ENCODE assay signal across 28 mouse cellular contexts in genomic region chr9:41048820-41049219, GRCm38 (mm10). TPM values are rescaled to one million over a fixed set of nuclear protein-coding genes. Genes with fewer than 3 reads are reported as not detected.
A peak's percentile ranks its signal among the peaks of the same experiment; 100 is the strongest.
DNase-seq lines count a peak whose midpoint lies in the region; ATAC-seq and TF ChIP-seq lines count a peak whose summit lies in the region.
"Had no signal": no experiment of that assay in that cellular context is flagged by ENCODE, and none has a peak within 500 bp of the region (broad histone marks: within the 10 kb centered on the region; RNA-seq: fewer than 3 reads in every experiment).

No protein-coding gene starts in this region.

- no peaks in the 10 kb centered on the region for H3K9me3 ChIP-seq in MEL (replicated peaks; ENCODE audit: insufficient read depth, low read length)
- H3K9me3 ChIP-seq in forebrain, embryonic 15.5 days, result no peaks in the 10 kb centered on the region
- no peaks in the 10 kb centered on the region for H3K9me3 ChIP-seq in intestine, embryonic 15.5 days
- H3K9me3 ChIP-seq: embryonic facial prominence, embryonic 15.5 days; forebrain, embryonic 10.5 days; heart, embryonic 15.5 days; hindbrain, embryonic 13.5 days had no signal

- no peak overlapping the region for H3K4me3 ChIP-seq in MEL (ENCODE audit: control insufficient read depth in 1 of 2, insufficient read depth in 1 of 2, low read depth in 2 of 2, low read length in 2 of 2)
- no peak overlapping the region for H3K4me3 ChIP-seq in macrophage (ENCODE audit: inconsistent target)
- H3K4me3 ChIP-seq in forebrain, embryonic 15.5 days, result no peak overlapping the region
- no peak overlapping the region for H3K4me3 ChIP-seq in intestine, embryonic 15.5 days (replicated peaks)
- H3K4me3 ChIP-seq: embryonic facial prominence, embryonic 15.5 days; erythroblast, embryonic 14.5 days; forebrain, embryonic 10.5 days; heart, embryonic 15.5 days; hindbrain, embryonic 13.5 days had no signal

- TF ChIP-seq POLR2A in MEL (IDR thresholded peaks at IDR 0.05; ENCODE audit: control insufficient read depth in 1 of 2, insufficient read depth in 1 of 2, low read depth in 1 of 2, low read length in 2 of 2, poor library complexity in 1 of 2), result no peak

- WGBS in macrophage (ENCODE audit: missing documents), result 41% methylated on average over 3 of the region's 3 CpGs
- WGBS in forebrain, embryonic 15.5 days, result 85% methylated on average over 3 of the region's 3 CpGs
- 76% methylated on average over 3 of the region's 3 CpGs for WGBS in intestine, embryonic 15.5 days

- no peaks in the 10 kb centered on the region for H3K79me2 ChIP-seq in MEL (ENCODE audit: control insufficient read depth, insufficient read depth, low read length, poor library complexity)
- peaks cover 11% of the 10 kb centered on the region; the same call in 1 of the 2 replicates for H3K79me2 ChIP-seq in macrophage (ENCODE audit: inconsistent target)

- no peak overlapping the region for H3K4me2 ChIP-seq in forebrain, embryonic 15.5 days (replicated peaks)
- H3K4me2 ChIP-seq in intestine, embryonic 15.5 days (replicated peaks), result no peak overlapping the region
- H3K4me2 ChIP-seq: embryonic facial prominence, embryonic 15.5 days; heart, embryonic 11.5 days; heart, embryonic 15.5 days; hindbrain, embryonic 13.5 days had no signal

- TF ChIP-seq CTCF in MEL (IDR thresholded peaks at IDR 0.05 in 2 of 3, conservative IDR thresholded peaks at IDR 0.05 in 1 of 3; ENCODE audit: control insufficient read depth in 1 of 3, insufficient read depth in 1 of 3, low read depth in 2 of 3, low read length in 3 of 3, poor library complexity in 1 of 3, severe bottlenecking in 1 of 3), result no peak

- H3K4me1 ChIP-seq in MEL (ENCODE audit: control insufficient read depth in 1 of 2, insufficient read depth in 2 of 2, low read length in 2 of 2), result peaks cover 18 to 51% of the 10 kb centered on the region in 2 experiments
- peaks cover 17% of the 10 kb centered on the region for H3K4me1 ChIP-seq in forebrain, embryonic 15.5 days
- 0 out of 2 replicates have a peak, but pooled peaks cover 2% of the 10 kb centered on the region for H3K4me1 ChIP-seq in intestine, embryonic 15.5 days (replicated peaks)

- H3K27me3 ChIP-seq in MEL (ENCODE audit: control insufficient read depth in 1 of 2, insufficient read depth in 2 of 2, low read length in 2 of 2), result no peaks in the 10 kb centered on the region
- no peaks in the 10 kb centered on the region for H3K27me3 ChIP-seq in forebrain, embryonic 15.5 days
- H3K27me3 ChIP-seq in intestine, embryonic 15.5 days (replicated peaks), result no peaks in the 10 kb centered on the region
- H3K27me3 ChIP-seq: embryonic facial prominence, embryonic 15.5 days; heart, embryonic 15.5 days; hindbrain, embryonic 13.5 days; Patski had no signal

- H3K9ac ChIP-seq in MEL (ENCODE audit: control insufficient read depth, low read depth, low read length, poor library complexity, severe bottlenecking), result no peak overlapping the region
- no peak overlapping the region for H3K9ac ChIP-seq in forebrain, embryonic 15.5 days (replicated peaks)
- H3K9ac ChIP-seq in intestine, embryonic 15.5 days, result no peak overlapping the region
- H3K9ac ChIP-seq: embryonic facial prominence, embryonic 15.5 days; heart, embryonic 15.5 days; hindbrain, embryonic 13.5 days had no signal

- peaks cover 0 to 40% of the 10 kb centered on the region in 2 experiments; a peak in 2 of 4 replicates for H3K36me3 ChIP-seq in MEL (ENCODE audit: control insufficient read depth in 1 of 2, insufficient read depth in 2 of 2, low read length in 2 of 2)
- H3K36me3 ChIP-seq in macrophage (ENCODE audit: inconsistent target), result no peaks in the 10 kb centered on the region
- H3K36me3 ChIP-seq in forebrain, embryonic 15.5 days, result no peaks in the 10 kb centered on the region
- no peaks in the 10 kb centered on the region for H3K36me3 ChIP-seq in intestine, embryonic 15.5 days
- H3K36me3 ChIP-seq: embryonic facial prominence, embryonic 15.5 days; forebrain, embryonic 10.5 days; heart, embryonic 15.5 days had no signal

- H3K27ac ChIP-seq in MEL (ENCODE audit: control insufficient read depth, low read depth, low read length), result 0 out of 2 replicates have a peak overlapping the region, but pooled peaks have one; percentile 31
- H3K27ac ChIP-seq in macrophage, result peak overlapping the region; percentile 35
- no peak overlapping the region for H3K27ac ChIP-seq in forebrain, embryonic 15.5 days (replicated peaks)
- H3K27ac ChIP-seq in intestine, embryonic 15.5 days, result no peak overlapping the region
- H3K27ac ChIP-seq: embryonic facial prominence, embryonic 15.5 days; forebrain, embryonic 10.5 days; heart, embryonic 15.5 days; hindbrain, embryonic 13.5 days; hindbrain, postnatal 0 days had no signal

- TF ChIP-seq EP300 in MEL (IDR thresholded peaks at IDR 0.05; ENCODE audit: low read depth in 1 of 2, low read length in 2 of 2), result no peak

- peak; percentile 66 for DNase-seq in right cerebral cortex, adult 18-20 months
- DNase-seq in right cerebral cortex, postnatal 36 days (ENCODE audit: low spot score in 2 of 2), result no peak
- DNase-seq in MEL (ENCODE audit: low read depth, low spot score), result peak; percentile 38
- no peak for DNase-seq in left cerebral cortex, adult 11 months (ENCODE audit: low spot score)
- DNase-seq: adrenal gland, postnatal 14 days; B cell, adult 2 months; cerebellum, adult 11 months; cerebellum, adult 8-10 months; cerebellum, postnatal 14 days; embryo, embryonic 11 days; gastrocnemius, postnatal 25 days; heart, adult 11 months; heart, postnatal 14 days had no signal

- ATAC-seq in forebrain, embryonic 15.5 days (replicated peaks), result no peak
- ATAC-seq in intestine, embryonic 15.5 days, result no peak
- ATAC-seq: forebrain, embryonic 14.5 days; hindbrain, postnatal 0 days; Patski had no signal

- no peak for TF ChIP-seq RAD21 in MEL (IDR thresholded peaks at IDR 0.05; ENCODE audit: low read depth, low read length)

TF ChIP-seq in MEL, 35 proteins besides CTCF, POLR2A, EP300 and RAD21:
- TF ChIP-seq TBP (IDR thresholded peaks at IDR 0.05; ENCODE audit: low read depth, low read length) (no peak), USF1 (IDR thresholded peaks at IDR 0.05; ENCODE audit: low read depth, low read length) (no peak), MYC (IDR thresholded peaks at IDR 0.05; ENCODE audit: low read depth, low read length) (no peak), POLR2AphosphoS5 (IDR thresholded peaks at IDR 0.05; ENCODE audit: borderline replicate concordance, low read depth, low read length) (no peak), JUND (IDR thresholded peaks at IDR 0.05; ENCODE audit: low read depth, low read length) (no peak), POLR2AphosphoS2 (IDR thresholded peaks at IDR 0.05; ENCODE audit: low read length) (no peak), TAL1 (IDR thresholded peaks at IDR 0.05; ENCODE audit: low read length) (no peak), ZMIZ1 (IDR thresholded peaks at IDR 0.05; ENCODE audit: low read depth, low read length) (no peak), MYB (IDR thresholded peaks at IDR 0.05; ENCODE audit: low read depth, low read length) (no peak), RCOR1 (IDR thresholded peaks at IDR 0.05; ENCODE audit: low read depth, low read length) (no peak), UBTF (IDR thresholded peaks at IDR 0.05; ENCODE audit: borderline replicate concordance, insufficient read depth, low read depth, low read length) (no peak)
TF ChIP-seq in MEL: peak in this region for 0.

RNA-seq across cellular contexts. Expression of gene Crtam, which starts 44.4 kb away (rescaled TPM):
- not detected in 2 replicates for total RNA-seq in MEL (2012; rRNA removed)
- polyA plus RNA-seq in MEL (2012; ENCODE audit: insufficient read depth in 1 of 2, insufficient read length in 2 of 2, low read depth in 1 of 2, low replicate concordance in 2 of 2, missing spikeins in 1 of 2), result under 1 TPM in 1 of 2 experiments, not detected in 1; 0.04 TPM
- 1 to 10 TPM in 2 of 26 experiments, under 1 TPM in 15, not detected in 9; 0.13 to 1.2 (median 0.46) TPM for total RNA-seq in macrophage (2018; cell fraction: chromatin; rRNA removed)
- under 1 TPM in 1 of 26 experiments, not detected in 25; 0.07 TPM for total RNA-seq in macrophage (2018; cell fraction: cytosol; rRNA removed)
- 1 to 10 TPM in 1 of 26 experiments, under 1 TPM in 11, not detected in 14; 0.11 to 1.7 (median 0.26) TPM for total RNA-seq in macrophage (2018; cell fraction: nucleus; rRNA removed)
- not detected in 3 replicates for polyA plus RNA-seq in macrophage (2018)
- not detected in 2 replicates for polyA plus RNA-seq in forebrain, embryonic 15.5 days (2015; fragmentation: Nextera tagmentation; extraction: Ambion mirVana)
- polyA plus RNA-seq in intestine, embryonic 15.5 days (2015; fragmentation: Nextera tagmentation; extraction: Ambion mirVana), result 0.11 and 0.31 TPM in 2 replicates
- total RNA-seq: adrenal gland, postnatal 14 days; gastrocnemius, adult 18-20 months; gastrocnemius, postnatal 25 days; hematopoietic stem cell, adult 5-6 weeks had no signal
- polyA plus RNA-seq: embryonic facial prominence, embryonic 11.5 days; erythroblast, embryonic 14.5 days; heart, embryonic 15.5 days; Patski had no signal

Comparison
In these comparisons a context has a peak if more than half of its experiments do, and no peak if none do; other contexts are left out.
1. DNase-seq: peak in right cerebral cortex, adult 18-20 months (single experiment) and MEL (single experiment); none in right cerebral cortex, postnatal 36 days (0 of 2) and left cerebral cortex, adult 11 months (single experiment).
2. H3K27ac ChIP-seq: peak in MEL (single experiment) and macrophage (single experiment); none in forebrain, embryonic 15.5 days (single experiment) and intestine, embryonic 15.5 days (single experiment).